Mouse (Mus musculus): ENCODE results near the gene Gm20518.

Gene Gm20518

DNA sequence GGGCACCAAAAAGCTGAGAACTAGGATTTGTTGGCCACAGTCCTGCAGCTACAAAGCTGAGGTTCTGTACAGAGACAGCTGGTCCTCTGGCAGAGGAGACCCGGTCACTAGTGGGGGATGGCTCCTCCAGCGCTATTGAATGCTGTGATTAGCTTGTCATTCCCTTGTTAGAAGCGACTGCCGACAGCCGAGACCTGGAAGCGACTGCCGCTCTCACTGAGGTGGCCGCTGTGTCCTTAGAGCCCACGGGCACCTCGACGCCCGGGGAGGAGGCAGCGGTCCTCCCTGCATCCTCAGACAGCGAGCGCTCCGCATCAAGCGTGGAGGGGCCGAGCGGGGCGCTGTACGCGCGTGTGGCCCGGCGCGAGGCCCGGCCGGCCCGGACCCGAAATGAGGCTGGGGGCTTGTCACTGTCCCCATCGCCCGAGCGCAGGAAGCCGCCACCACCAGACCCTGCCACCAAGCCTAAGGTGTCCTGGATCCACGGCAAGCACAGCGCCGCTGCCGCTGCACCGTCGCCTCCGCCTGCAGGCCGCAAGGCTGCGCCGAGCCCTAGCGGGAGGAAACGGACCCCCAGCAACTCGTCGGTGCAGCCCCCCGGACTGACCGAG lies 84.8 kb downstream of the Gm20518 start:
- DNase-seq (ENCODE audit: low read depth) = peak; percentile 38

- no peak for DNase-seq (ENCODE audit: low read depth)
Measured at GRCm38 (mm10) chr16:17804982-17805381, 86.5 kb downstream of the Gm20518 start.

GRCm38 (mm10) chr16:17804449-17804912 lies 87.0 kb downstream of the Gm20518 start:
- DNase-seq (ENCODE audit: low read depth) = peak; percentile 70

- no peak for DNase-seq (ENCODE audit: low read depth)
Measured at GRCm38 (mm10) chr16:17803675-17804448, 87.6 kb downstream of the Gm20518 start.

DNA sequence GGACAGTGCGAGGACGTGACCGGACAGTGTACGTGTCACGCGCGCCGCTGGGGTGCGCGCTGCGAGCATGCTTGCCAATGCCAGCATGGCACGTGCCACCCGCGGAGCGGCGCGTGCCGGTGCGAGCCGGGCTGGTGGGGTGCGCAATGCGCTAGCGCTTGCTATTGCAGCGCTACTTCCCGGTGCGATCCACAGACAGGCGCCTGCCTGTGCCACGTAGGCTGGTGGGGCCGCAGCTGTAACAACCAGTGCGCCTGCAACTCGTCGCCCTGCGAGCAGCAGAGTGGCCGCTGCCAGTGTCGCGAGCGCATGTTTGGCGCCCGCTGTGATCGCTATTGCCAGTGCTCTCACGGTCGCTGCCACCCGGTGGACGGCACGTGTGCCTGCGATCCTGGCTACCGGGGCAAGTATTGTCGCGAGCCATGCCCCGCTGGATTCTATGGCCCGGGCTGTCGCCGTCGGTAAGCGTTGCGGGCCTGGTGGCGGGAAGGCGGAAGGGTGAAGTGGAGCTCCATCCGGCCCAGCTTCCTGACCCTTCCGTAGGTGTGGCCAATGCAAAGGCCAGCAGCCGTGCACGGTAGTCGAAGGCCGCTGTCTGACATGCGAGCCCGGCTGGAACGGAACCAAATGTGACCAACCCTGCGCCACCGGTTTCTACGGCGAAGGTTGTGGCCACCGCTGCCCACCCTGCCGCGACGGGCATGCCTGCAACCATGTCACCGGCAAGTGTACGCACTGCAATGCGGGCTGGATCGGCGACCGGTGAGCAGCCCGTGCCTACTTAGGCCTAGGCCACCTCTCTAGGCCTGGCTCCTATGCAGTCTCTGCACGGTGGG lies 88.4 kb downstream of the Gm20518 start:
- peak; percentile 48 for DNase-seq (ENCODE audit: low read depth)

- no peak for DNase-seq (ENCODE audit: low read depth)
Measured at GRCm38 (mm10) chr16:17802456-17802838, 89.0 kb downstream of the Gm20518 start.

DNA sequence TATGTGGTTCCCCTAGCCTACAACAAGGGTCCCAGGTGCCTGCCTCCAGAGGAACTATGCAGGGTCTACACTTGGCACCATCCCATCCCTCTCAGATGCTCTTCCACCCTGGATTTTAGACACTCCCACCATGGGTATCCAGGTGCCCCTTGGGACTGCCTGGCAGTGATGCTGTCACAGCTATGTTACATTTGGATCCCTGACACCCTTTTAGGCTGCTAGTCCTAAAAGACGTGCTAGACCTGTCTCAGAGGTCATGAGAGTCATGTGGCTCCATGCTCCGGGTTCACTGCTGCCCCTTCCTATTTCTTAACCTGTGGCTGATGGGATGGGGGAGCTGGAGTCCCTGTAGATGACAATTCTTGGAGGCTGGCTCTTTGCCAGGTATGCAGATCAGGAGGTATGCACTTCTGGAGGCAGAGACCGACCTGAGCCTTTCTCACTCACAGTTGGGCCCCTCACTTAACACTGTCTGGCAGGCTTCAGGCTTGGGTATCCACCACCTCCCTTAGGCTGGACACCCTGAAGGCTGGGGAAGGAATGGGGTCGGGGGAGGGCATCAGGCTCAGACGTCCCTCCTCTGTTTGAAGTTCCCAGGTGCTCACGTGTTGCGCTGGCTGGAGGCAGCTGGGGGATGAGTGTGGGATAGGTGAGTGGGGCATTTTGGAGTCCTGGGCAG lies 89.6 kb downstream of the Gm20518 start:
- DNase-seq (ENCODE audit: low read depth) = no peak

DNA sequence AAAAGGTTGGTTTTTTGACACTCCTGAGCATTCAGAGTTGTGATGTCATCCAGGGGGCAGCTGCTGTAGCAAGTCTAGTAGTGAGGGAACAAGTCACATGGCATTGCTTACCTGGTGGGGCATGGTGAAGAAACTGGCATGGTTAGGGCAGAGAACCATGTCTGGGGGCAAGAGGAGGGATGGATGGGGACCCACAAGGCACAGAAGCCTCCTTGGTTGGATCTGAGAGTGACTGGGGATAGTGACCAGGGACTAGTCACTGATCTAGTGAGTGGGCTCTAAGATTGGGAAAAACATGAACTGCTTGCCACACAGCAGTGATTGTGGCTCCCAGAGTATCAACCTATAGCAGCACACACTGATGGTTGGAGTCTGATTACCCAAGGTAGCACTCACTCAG lies 91.9 kb downstream of the Gm20518 start:
- no peak for DNase-seq (ENCODE audit: low read depth)

GRCm38 (mm10) chr16:17798321-17799180 lies 92.9 kb downstream of the Gm20518 start:
- no peak for DNase-seq (ENCODE audit: low read depth)

GRCm38 (mm10) chr16:17797812-17798311 lies 93.6 kb downstream of the Gm20518 start:
- no peak for DNase-seq (ENCODE audit: low read depth)

DNA sequence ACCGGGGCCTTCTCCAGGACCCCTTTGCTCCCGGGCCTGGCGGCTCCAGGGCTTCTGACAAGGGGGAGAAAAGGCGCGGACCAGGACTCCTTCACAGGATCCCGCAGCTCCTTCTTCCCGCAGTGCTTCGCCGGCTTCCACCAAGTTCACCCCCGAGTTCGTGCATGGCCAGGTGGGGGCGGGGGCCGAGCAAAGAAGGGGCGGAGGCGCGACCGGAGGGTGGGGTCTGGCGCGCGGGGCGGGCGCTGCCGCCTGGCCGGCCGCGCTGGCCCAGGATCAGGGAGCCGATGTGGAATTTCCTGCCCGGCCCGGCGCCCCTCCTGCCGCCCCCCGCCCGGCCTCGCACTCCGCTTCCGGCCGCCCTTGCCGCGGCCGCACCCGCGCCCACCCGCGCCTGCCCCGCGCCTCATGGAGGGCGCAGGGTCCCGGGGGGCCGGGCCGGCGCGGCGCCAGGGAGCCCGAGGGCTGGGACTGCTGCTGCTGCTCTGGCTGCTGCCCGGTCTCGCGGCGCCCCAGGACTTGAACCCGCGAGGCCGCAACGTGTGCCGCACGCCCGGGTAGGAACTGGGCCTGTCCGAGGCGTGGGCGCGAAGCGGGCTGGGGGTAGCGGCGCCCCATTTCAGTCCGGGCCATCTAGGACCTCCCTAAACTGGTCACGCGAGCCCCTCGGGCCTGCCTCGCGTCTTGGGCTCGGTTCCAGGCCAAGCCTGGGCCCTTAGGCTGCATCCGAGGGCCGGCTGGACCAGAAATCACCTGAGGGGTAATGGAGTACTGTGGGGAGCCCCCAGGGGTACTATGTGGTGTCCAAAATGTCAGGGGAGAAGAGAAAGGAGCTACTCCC lies 94.3 kb downstream of the Gm20518 start, which contains the start of gene Scarf2:
TSS of gene Scarf2 (plus strand) at position 312 of the 841 bp plus-strand sequence.
- no peak for DNase-seq (ENCODE audit: low read depth)

GRCm38 (mm10) chr16:17796519-17796918 lies 95.0 kb downstream of the Gm20518 start:
- DNase-seq (ENCODE audit: low read depth) = no peak

- DNase-seq (ENCODE audit: low read depth) = no peak
Measured at GRCm38 (mm10) chr16:17795643-17796042, 95.8 kb downstream of the Gm20518 start.

- no peak for DNase-seq (ENCODE audit: low read depth)
Measured at GRCm38 (mm10) chr16:17794047-17794446, 97.4 kb downstream of the Gm20518 start.

- no peak for DNase-seq (ENCODE audit: low read depth)
Measured at GRCm38 (mm10) chr16:17792728-17793127, 98.7 kb downstream of the Gm20518 start.

DNA sequence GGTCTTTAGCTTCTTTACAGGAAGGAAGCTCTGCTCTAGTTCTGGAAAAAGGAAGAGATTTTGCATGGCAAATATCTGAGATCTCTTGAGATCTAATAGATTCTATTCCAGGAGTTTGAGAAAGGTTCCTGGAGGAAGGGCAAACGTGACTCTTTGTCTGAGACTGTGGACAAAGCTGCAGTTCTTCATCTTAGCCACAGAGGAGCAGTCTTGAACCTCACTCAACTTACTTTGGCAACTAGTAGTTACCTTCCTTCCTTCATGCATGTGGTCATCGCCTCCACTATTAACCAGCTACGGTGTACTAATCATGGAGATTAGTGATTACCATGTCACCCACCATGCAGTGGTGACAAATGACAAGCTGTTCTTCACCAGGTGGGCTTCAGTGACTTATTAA lies 106.1 kb downstream of the Gm20518 start:
- DNase-seq (ENCODE audit: low read depth) = no peak

All from induced T-regulatory cell, adult 2 months (primary cell).